Mouse (Mus musculus) megakaryocyte, embryonic 14.5 days (primary cell): ENCODE measurements at regions not wholly inside any gene's neighbourhood (a gene's known extent, or its start where the extent isn't known, plus 50 kb on each side); places are given as distances from the start of the nearest gene placed in this dataset.

ENCODE experiments used
- H3K27me3 ChIP-seq: replicated peaks from 2 replicates; pipeline ENCODE3; 2012; ENCODE audit warnings: inconsistent platforms
- H3K36me3 ChIP-seq: replicated peaks from 2 replicates; pipeline ENCODE3; 2012; ENCODE audit warnings: low read length, inconsistent platforms, mixed read lengths
- H3K4me1 ChIP-seq: 2 replicates; pipeline ENCODE4 v1.6.1; 2012; ENCODE audit warnings: inconsistent platforms
- H3K4me3 ChIP-seq: replicated peaks from 2 replicates; pipeline ENCODE3; 2012; ENCODE audit warnings: moderate library complexity, mild to moderate bottlenecking, inconsistent platforms
- H3K9me3 ChIP-seq: 2 replicates; pipeline ENCODE4 v1.6.1; 2012; ENCODE audit warnings: inconsistent platforms
- FLI1 ChIP-seq: IDR thresholded peaks from 2 replicates; pipeline ENCODE4 v1.6.1; 2012; ENCODE audit warnings: low read length, inconsistent platforms, mixed read lengths
- GATA1 ChIP-seq: IDR thresholded peaks from 3 replicates; pipeline ENCODE4 v1.6.1; 2012; ENCODE audit warnings: mixed read lengths, low read length, inconsistent platforms, borderline replicate concordance

DNA sequence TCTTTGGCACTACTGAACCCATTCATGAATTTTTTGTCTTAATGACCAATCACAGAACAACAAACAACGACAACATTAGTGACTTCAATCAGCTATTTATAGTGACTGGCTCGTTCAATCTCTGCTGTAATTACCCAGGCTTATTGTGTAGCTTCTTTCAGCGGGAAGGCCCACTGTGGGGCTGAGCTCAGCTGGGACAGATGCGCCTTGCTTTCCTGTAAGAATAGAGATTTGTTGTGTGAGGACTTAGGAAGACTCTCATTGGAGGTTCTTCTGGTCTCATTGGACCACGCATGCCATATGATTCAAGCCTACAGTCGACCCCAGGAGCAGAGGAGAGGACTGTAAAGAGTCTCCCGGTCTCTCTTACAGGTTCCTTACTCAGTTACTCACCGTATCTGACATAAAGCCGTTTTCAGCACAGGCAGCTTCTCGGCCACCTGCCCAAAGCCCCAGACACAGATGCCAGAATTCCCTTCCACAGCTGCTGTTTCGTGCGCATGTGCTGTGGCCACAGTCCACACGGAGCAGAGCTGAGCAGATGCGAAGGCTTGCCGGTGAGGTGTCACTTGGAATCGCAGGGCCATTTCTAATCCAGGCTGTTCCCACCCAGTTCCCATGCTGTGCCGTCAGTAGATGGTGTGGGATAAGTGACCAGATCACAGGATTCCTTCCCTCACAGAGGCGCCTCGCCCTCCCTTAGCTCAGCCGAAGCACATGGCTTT is 145.5 kb upstream of the Frmd6 start:
- Histone ChIP-seq H3K4me3 (no peak overlapping the region), H3K27me3 (peaks cover 12% of the 10 kb centered on the region), H3K36me3 (no peaks in the 10 kb centered on the region), H3K9me3 (peaks cover 29% of the 10 kb centered on the region), H3K4me1 (0 out of 2 replicates have a peak, but pooled peaks cover 4% of the 10 kb centered on the region)
- TF ChIP-seq GATA1: no peak
- TF ChIP-seq FLI1: no peak

DNA sequence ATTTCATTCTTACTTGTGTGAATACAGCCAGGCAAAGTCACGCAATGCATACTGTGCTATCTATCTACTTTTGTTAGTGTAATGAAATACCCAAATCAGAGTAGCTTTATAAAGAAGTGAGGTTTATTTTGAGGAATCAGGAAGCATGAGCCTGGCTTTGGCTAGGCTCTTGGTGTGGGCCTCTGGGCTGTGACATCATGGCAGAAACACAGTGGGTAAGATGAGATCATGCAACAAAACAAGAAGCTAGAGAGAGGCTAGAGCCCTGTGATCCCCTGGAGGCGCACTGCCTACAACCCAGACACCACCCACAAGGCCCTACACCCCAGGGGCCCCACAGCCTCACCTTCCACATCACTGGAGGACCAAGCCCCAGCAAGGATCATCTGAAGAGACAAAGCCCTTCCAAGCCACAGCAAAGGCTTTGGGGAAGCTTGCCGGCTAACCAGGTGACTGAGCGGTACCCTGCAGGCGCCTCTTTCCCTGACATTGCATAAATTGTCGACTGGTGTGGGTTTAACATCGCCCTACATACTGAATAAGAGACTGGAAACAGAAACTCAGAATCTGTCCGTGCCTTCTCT is 143.8 kb upstream of the Frmd6 start:
- peaks cover 17% of the 10 kb centered on the region for H3K27me3 ChIP-seq
- peaks cover 18% of the 10 kb centered on the region for H3K9me3 ChIP-seq
- no peak overlapping the region for H3K4me3 ChIP-seq
- H3K4me1 ChIP-seq: peaks cover 4% of the 10 kb centered on the region; the same call in 1 of the 2 replicates
- TF ChIP-seq GATA1 (no peak), FLI1 (no peak)
- no peaks in the 10 kb centered on the region for H3K36me3 ChIP-seq

GRCm38 (mm10) chr12:70684354-70684753 is 141.0 kb upstream of the Frmd6 start:
- peaks cover 6% of the 10 kb centered on the region; the same call in 1 of the 2 replicates for H3K9me3 ChIP-seq
- H3K27me3 ChIP-seq: peaks cover 22% of the 10 kb centered on the region
- no peaks in the 10 kb centered on the region; the same call in 1 of the 2 replicates for H3K4me1 ChIP-seq
- TF ChIP-seq GATA1: no peak
- no peak for TF ChIP-seq FLI1
- H3K36me3 ChIP-seq: no peaks in the 10 kb centered on the region
- no peak overlapping the region for H3K4me3 ChIP-seq

DNA sequence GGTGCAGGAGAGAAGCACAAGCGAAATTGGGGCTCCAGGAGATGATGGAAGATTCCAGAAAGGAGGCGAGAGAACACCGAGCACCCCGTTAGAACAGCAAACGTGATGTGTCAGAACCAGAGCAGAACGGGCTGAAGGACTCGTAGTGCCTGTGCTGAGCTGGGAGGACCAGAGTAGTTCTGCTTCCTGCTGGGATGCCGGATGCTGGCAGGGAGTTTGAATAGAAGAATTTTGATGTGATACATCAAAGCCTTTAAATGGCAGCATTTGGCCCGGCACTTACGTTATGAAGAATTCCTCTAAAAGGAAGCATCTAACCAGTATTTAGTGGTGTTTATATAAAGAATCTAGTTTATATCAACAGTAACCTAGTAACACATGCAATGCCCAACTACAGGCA is 139.9 kb upstream of the Frmd6 start:
- Histone ChIP-seq H3K36me3 (no peaks in the 10 kb centered on the region), H3K4me1 (no peaks in the 10 kb centered on the region; the same call in 1 of the 2 replicates), H3K27me3 (peaks cover 29% of the 10 kb centered on the region), H3K9me3 (peaks cover 6% of the 10 kb centered on the region; the same call in 1 of the 2 replicates), H3K4me3 (no peak overlapping the region)
- TF ChIP-seq FLI1 (no peak), GATA1 (no peak)

DNA sequence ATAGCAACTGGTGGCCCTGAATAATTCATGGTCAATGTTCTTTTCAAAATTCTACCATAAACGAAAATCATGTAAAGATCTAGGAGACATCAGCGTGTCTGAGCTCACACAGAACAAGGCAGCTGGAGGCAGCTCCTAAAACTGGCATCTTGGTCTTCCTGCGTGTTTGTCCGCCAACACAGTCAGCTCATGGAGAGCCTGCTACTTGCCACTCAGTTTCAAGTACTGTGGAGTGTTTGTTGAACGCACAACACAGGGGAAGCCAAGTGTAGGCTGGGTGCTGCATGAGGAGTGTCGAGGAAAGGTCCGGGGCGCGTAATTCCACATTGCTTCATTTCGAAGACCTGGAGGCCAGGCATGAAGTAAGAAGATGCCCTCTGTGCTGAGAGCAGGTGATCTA is 139.0 kb upstream of the Frmd6 start:
- no peak for TF ChIP-seq GATA1
- H3K4me3 ChIP-seq: no peak overlapping the region
- H3K36me3 ChIP-seq: no peaks in the 10 kb centered on the region
- H3K9me3 ChIP-seq: peaks cover 6% of the 10 kb centered on the region; the same call in 1 of the 2 replicates
- H3K27me3 ChIP-seq: peaks cover 31% of the 10 kb centered on the region
- H3K4me1 ChIP-seq: no peaks in the 10 kb centered on the region; the same call in 1 of the 2 replicates

DNA sequence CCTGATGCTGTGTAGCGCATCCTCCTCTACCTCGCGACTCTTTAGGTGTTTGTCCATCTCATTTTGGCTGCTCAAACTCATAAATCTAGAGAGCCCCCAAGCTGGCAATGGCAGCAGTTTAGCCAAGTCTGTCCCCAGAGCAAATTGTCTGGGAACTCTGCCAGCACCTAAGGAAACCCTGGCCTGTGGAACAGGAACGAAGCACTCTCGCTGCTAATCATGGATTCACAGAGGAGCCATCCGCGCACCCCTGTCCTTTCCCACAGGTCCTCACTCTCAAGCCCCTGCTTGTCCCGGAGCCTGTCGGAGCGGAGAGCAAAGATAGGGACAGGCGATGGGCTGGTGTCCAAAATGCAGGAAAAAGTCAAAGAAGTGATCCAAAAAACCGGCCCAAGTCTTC is 138.3 kb upstream of the Frmd6 start:
- no peaks in the 10 kb centered on the region; the same call in 1 of the 2 replicates for H3K4me1 ChIP-seq
- peak overlapping the region; percentile 42 for H3K4me3 ChIP-seq
- H3K27me3 ChIP-seq: peaks cover 29% of the 10 kb centered on the region
- peaks cover under 1% of the 10 kb centered on the region; the same call in 1 of the 2 replicates for H3K9me3 ChIP-seq
- H3K36me3 ChIP-seq: no peaks in the 10 kb centered on the region
- TF ChIP-seq FLI1 (no peak), GATA1 (no peak)

DNA sequence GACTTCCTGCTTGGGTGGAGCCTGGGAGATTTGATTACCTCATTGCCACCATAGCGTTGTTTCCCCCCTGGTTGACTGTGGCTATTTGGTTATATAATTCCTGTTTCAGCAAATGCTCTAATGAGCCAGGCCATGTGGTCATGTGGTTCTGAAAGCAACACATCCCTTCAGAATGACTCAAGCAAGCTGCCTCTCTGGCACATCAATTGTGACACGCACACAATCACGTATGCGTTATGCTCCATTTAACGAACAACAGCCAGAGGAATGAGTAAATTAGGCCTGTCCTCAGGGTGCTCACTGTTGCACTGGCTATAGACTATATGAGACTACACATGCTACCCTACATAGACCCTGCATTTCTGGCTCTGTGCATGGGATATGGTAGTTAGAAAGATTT is 130.2 kb upstream of the Frmd6 start:
- TF ChIP-seq FLI1 (no peak), GATA1 (no peak)
- Histone ChIP-seq H3K36me3 (no peaks in the 10 kb centered on the region), H3K4me3 (peak overlapping the region; percentile 36), H3K9me3 (peaks cover 6% of the 10 kb centered on the region), H3K4me1 (peaks cover 9% of the 10 kb centered on the region), H3K27me3 (peaks cover 4% of the 10 kb centered on the region)

GRCm38 (mm10) chr12:70696256-70696655 is 129.1 kb upstream of the Frmd6 start:
- TF ChIP-seq GATA1 (no peak), FLI1 (no peak)
- H3K4me3 ChIP-seq: no peak overlapping the region

GRCm38 (mm10) chr12:70698466-70698865 is 126.8 kb upstream of the Frmd6 start:
- TF ChIP-seq GATA1 (no peak), FLI1 (no peak)
- Histone ChIP-seq H3K4me3 (no peak overlapping the region), H3K9me3 (peaks cover 6% of the 10 kb centered on the region), H3K4me1 (peaks cover 25% of the 10 kb centered on the region), H3K36me3 (no peaks in the 10 kb centered on the region), H3K27me3 (peaks cover 6% of the 10 kb centered on the region)

More at GRCm38 (mm10) chr12:70696256-70696655, 129.1 kb upstream of the Frmd6 start:
- Histone ChIP-seq H3K4me1 (peaks cover 17% of the 10 kb centered on the region), H3K36me3 (no peaks in the 10 kb centered on the region), H3K27me3 (peaks cover 4% of the 10 kb centered on the region), H3K9me3 (peaks cover 6% of the 10 kb centered on the region)

GRCm38 (mm10) chr12:70702473-70702872 is 122.8 kb upstream of the Frmd6 start:
- Histone ChIP-seq H3K4me1 (peaks cover 24% of the 10 kb centered on the region), H3K9me3 (no peaks in the 10 kb centered on the region), H3K4me3 (no peak overlapping the region), H3K27me3 (peaks cover 8% of the 10 kb centered on the region), H3K36me3 (no peaks in the 10 kb centered on the region)
- TF ChIP-seq GATA1 (no peak), FLI1 (no peak)
